Mouse (Mus musculus): ENCODE measurements around the gene Gys2.

DNA sequence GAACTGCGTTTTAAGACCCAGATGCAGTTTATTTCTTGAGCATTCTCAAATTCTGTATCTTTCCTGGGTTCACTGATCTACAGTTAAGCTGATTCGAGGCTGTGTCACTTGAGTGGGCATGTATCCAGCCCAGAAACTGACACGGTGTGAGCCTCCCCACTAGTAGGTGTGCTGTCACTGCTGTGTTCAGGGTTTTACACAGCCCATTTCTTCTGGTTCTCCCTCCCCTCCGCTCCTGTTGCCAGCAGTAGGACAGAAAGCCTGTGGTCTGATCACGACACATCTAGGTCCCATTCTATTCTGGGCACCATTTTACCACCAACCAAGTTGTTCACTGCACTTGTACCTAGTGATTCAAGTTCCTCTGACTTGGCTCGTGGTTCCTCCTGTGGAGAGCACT lies 77.2 kb downstream of the Gys2 start:
- TF ChIP-seq CTCF (IDR thresholded peaks at IDR 0.05; ENCODE audit: insufficient read depth, low read depth, low read length) (no peak), POLR2A (IDR thresholded peaks at IDR 0.05; ENCODE audit: insufficient read depth, low read depth, low read length) (no peak)
